Mouse (Mus musculus) naive thymus-derived CD4-positive, alpha-beta T cell, adult 5 months (primary cell): ENCODE results near the gene Ier5. TPM values are rescaled to one million over a fixed set of nuclear protein-coding genes. Genes with fewer than 3 reads are reported as not detected.

Source experiments
- polyA plus RNA-seq: library from polyadenylated mRNA; unstranded; fragments of 100-300 nt; shearing (Covaris generic); gene quantifications from one replicate; pipeline ENCODE4 v1.2.1, GENCODE M21; 2017

Gene Ier5
- 128 TPM for polyA plus RNA-seq

GRCm38 (mm10) chr1:155099280-155099848 lies at the start of gene Ier5:
Gene Ier5, minus strand, starts transcription at chr1:155099636.

GRCm38 (mm10) chr1:155146572-155146980 lies 47.1 kb upstream of the Ier5 start, which contains the start of gene Mr1:
Gene Mr1, minus strand, starts transcription at chr1:155146814.

Other genes starting within 250 kb of the Ier5 start
- gene Cacna1e, start 215.1 kb downstream of the Ier5 start, polyA plus RNA-seq: 0.12 TPM
- gene Mr1, start 47.2 kb upstream of the Ier5 start, polyA plus RNA-seq: 7.3 TPM
- 93.3 TPM for gene Stx6, start 59.1 kb upstream of the Ier5 start, polyA plus RNA-seq
- gene BC034090, start 144.8 kb upstream of the Ier5 start, polyA plus RNA-seq: not detected